8 mouse cellular contexts compared by ENCODE assay signal in genomic region chr4:147867563-147868449, GRCm38 (mm10). TPM values are rescaled to one million over a fixed set of nuclear protein-coding genes. Genes with fewer than 3 reads are reported as not detected.
A peak's percentile ranks its signal among the peaks of the same experiment; 100 is the strongest.
DNase-seq lines count a peak whose midpoint lies in the region; ATAC-seq and TF ChIP-seq lines count a peak whose summit lies in the region.

No protein-coding gene starts in this region.

- DNase-seq in lung, adult 2 months = no peak
- no peak for DNase-seq in lung, postnatal 14 days
- DNase-seq in embryonic facial prominence, embryonic 11.5 days (ENCODE audit: low spot score) = peak; percentile 16
- no peak for DNase-seq in neural tube, embryonic 11.5 days (ENCODE audit: low spot score)
- no peak for DNase-seq in thymus, postnatal 14 days
- DNase-seq in layer of hippocampus, postnatal 36 days = no peak
- DNase-seq in adrenal gland, adult 2 months = no peak

- peak overlapping the region; percentile 91 for H3K4me3 ChIP-seq in lung, adult 2 months (replicated peaks; ENCODE audit: extremely low read depth, low read depth, low read length)
- peak overlapping the region; percentile 67 for H3K4me3 ChIP-seq in embryonic facial prominence, embryonic 11.5 days (ENCODE audit: low read depth, low read length)
- H3K4me3 ChIP-seq in intestine, embryonic 15.5 days (replicated peaks) = peak overlapping the region; percentile 89
- H3K4me3 ChIP-seq in neural tube, embryonic 11.5 days (ENCODE audit: low read depth, low read length) = peak overlapping the region; percentile 92

- no peak overlapping the region; the same call in 1 of the 2 replicates for H3K27ac ChIP-seq in embryonic facial prominence, embryonic 11.5 days (replicated peaks; ENCODE audit: low read depth, low read length)
- H3K27ac ChIP-seq in intestine, embryonic 15.5 days = peak overlapping the region; percentile 82
- peak overlapping the region; percentile 62; the same call in 1 of the 2 replicates for H3K27ac ChIP-seq in neural tube, embryonic 11.5 days (ENCODE audit: low read depth, low read length)

- peak overlapping the region; percentile 46 for H3K4me2 ChIP-seq in embryonic facial prominence, embryonic 11.5 days (ENCODE audit: low read depth, low read length)
- peak overlapping the region; percentile 75 for H3K4me2 ChIP-seq in intestine, embryonic 15.5 days (replicated peaks)
- H3K4me2 ChIP-seq in neural tube, embryonic 11.5 days (ENCODE audit: low read depth) = peak overlapping the region; percentile 56

- TF ChIP-seq CTCF in lung, adult 2 months (IDR thresholded peaks at IDR 0.05; ENCODE audit: insufficient read depth, low read length) = no peak

- no peaks in the 10 kb centered on the region for H3K27me3 ChIP-seq in embryonic facial prominence, embryonic 11.5 days (ENCODE audit: control insufficient read depth, insufficient read depth, low read length)
- no peaks in the 10 kb centered on the region for H3K27me3 ChIP-seq in intestine, embryonic 15.5 days (replicated peaks)
- H3K27me3 ChIP-seq in neural tube, embryonic 11.5 days (ENCODE audit: control insufficient read depth, insufficient read depth, low read length) = no peaks in the 10 kb centered on the region

- peaks cover 8% of the 10 kb centered on the region; the same call in 1 of the 2 replicates for H3K4me1 ChIP-seq in lung, adult 2 months (ENCODE audit: control insufficient read depth, insufficient read depth, low read length)
- no peaks in the 10 kb centered on the region for H3K4me1 ChIP-seq in embryonic facial prominence, embryonic 11.5 days (ENCODE audit: control insufficient read depth, insufficient read depth, low read length)
- peaks cover 14% of the 10 kb centered on the region for H3K4me1 ChIP-seq in intestine, embryonic 15.5 days (replicated peaks)
- peaks cover 14% of the 10 kb centered on the region for H3K4me1 ChIP-seq in neural tube, embryonic 11.5 days (ENCODE audit: control insufficient read depth, insufficient read depth, low read length)

- ATAC-seq in embryonic facial prominence, embryonic 11.5 days (replicated peaks; ENCODE audit: insufficient number of reproducible peaks, low FRiP score, low TSS enrichment, low read depth) = no peak; the same call in 1 of the 2 replicates
- no peak for ATAC-seq in intestine, embryonic 15.5 days
- ATAC-seq in neural tube, embryonic 11.5 days (ENCODE audit: insufficient read depth, low FRiP score, low TSS enrichment) = no peak

- peak overlapping the region; percentile 70 for H3K9ac ChIP-seq in embryonic facial prominence, embryonic 11.5 days (replicated peaks; ENCODE audit: low read length)
- H3K9ac ChIP-seq in intestine, embryonic 15.5 days = peak overlapping the region; percentile 84
- H3K9ac ChIP-seq in neural tube, embryonic 11.5 days (ENCODE audit: low read length) = peak overlapping the region; percentile 70

- H3K36me3 ChIP-seq in embryonic facial prominence, embryonic 11.5 days (replicated peaks; ENCODE audit: control insufficient read depth, insufficient read depth, low read depth, low read length) = peaks cover 2% of the 10 kb centered on the region
- peaks cover 25% of the 10 kb centered on the region for H3K36me3 ChIP-seq in intestine, embryonic 15.5 days
- H3K36me3 ChIP-seq in neural tube, embryonic 11.5 days (ENCODE audit: control insufficient read depth, insufficient read depth, low read length) = peaks cover 3% of the 10 kb centered on the region

- TF ChIP-seq POLR2A in lung, adult 2 months (IDR thresholded peaks at IDR 0.05; ENCODE audit: borderline replicate concordance, extremely low read depth, low read depth, low read length) = no peak

- WGBS in lung, adult 2 months = 3% methylated on average over 22 of the region's 22 CpGs
- 7% methylated on average over 22 of the region's 22 CpGs for whole genome bisulfite sequencing in embryonic facial prominence, embryonic 11.5 days
- WGBS in intestine, embryonic 15.5 days = 2% methylated on average over 22 of the region's 22 CpGs
- 7% methylated on average over 22 of the region's 22 CpGs for WGBS in neural tube, embryonic 11.5 days

- H3K9me3 ChIP-seq in embryonic facial prominence, embryonic 11.5 days (replicated peaks; ENCODE audit: control insufficient read depth, low read length) = no peaks in the 10 kb centered on the region
- H3K9me3 ChIP-seq in intestine, embryonic 15.5 days = no peaks in the 10 kb centered on the region
- H3K9me3 ChIP-seq in neural tube, embryonic 11.5 days (ENCODE audit: control insufficient read depth, low read length) = no peaks in the 10 kb centered on the region

RNA-seq across cellular contexts. Expression of gene Miip, which starts 0.8 kb away (rescaled TPM):
- 45.1 and 70.3 TPM in 2 replicates for polyA plus RNA-seq in lung, adult 2 months (2012; rRNA removed)
- polyA plus RNA-seq in embryonic facial prominence, embryonic 11.5 days (2014; fragmentation: Nextera tagmentation; extraction: Ambion mirVana) = 27.6 and 30.0 TPM in 2 replicates
- polyA plus RNA-seq in intestine, embryonic 15.5 days (2015; fragmentation: Nextera tagmentation; extraction: Ambion mirVana) = 33.1 and 35.6 TPM in 2 replicates
- polyA plus RNA-seq in neural tube, embryonic 11.5 days (2014; fragmentation: Nextera tagmentation; extraction: Ambion mirVana) = 35.1 and 37.2 TPM in 2 replicates
- 10 to 100 TPM; 17.5 to 20.0 TPM for total RNA-seq in layer of hippocampus, postnatal 36 days (2021)
- 10 to 100 TPM; 13.9 to 16.5 TPM for total RNA-seq in adrenal gland, adult 2 months (2021)
- 104 and 123 TPM in 2 replicates for polyA plus RNA-seq in adrenal gland, adult 2 months (2012; rRNA removed)

RNA-seq across cellular contexts. Expression of gene Fv1, which starts 1.0 kb away (rescaled TPM):
- polyA plus RNA-seq in lung, adult 2 months (2012; rRNA removed) = 0.84 and 1.9 TPM in 2 replicates
- polyA plus RNA-seq in embryonic facial prominence, embryonic 11.5 days (2014; fragmentation: Nextera tagmentation; extraction: Ambion mirVana) = 14.7 and 15.6 TPM in 2 replicates
- polyA plus RNA-seq in intestine, embryonic 15.5 days (2015; fragmentation: Nextera tagmentation; extraction: Ambion mirVana) = 9.6 and 9.8 TPM in 2 replicates
- 12.7 and 15.4 TPM in 2 replicates for polyA plus RNA-seq in neural tube, embryonic 11.5 days (2014; fragmentation: Nextera tagmentation; extraction: Ambion mirVana)
- total RNA-seq in layer of hippocampus, postnatal 36 days (2021) = 10 to 100 TPM; 10.5 to 11.0 TPM
- 10 to 100 TPM in 1 of 2 experiments, 1 to 10 TPM in 1; 7.8 to 11.7 TPM for total RNA-seq in adrenal gland, adult 2 months (2021)
- 0.50 and 0.75 TPM in 2 replicates for polyA plus RNA-seq in adrenal gland, adult 2 months (2012; rRNA removed)

RNA-seq across cellular contexts. Expression of gene Zfp933, which starts 19.6 kb away (rescaled TPM):
- 0.67 and 1.1 TPM in 2 replicates for polyA plus RNA-seq in lung, adult 2 months (2012; rRNA removed)
- 5.0 and 6.1 TPM in 2 replicates for polyA plus RNA-seq in embryonic facial prominence, embryonic 11.5 days (2014; fragmentation: Nextera tagmentation; extraction: Ambion mirVana)
- 4.6 and 4.7 TPM in 2 replicates for polyA plus RNA-seq in intestine, embryonic 15.5 days (2015; fragmentation: Nextera tagmentation; extraction: Ambion mirVana)
- 5.0 and 5.8 TPM in 2 replicates for polyA plus RNA-seq in neural tube, embryonic 11.5 days (2014; fragmentation: Nextera tagmentation; extraction: Ambion mirVana)
- 10 to 100 TPM; 21.8 to 22.0 TPM for total RNA-seq in layer of hippocampus, postnatal 36 days (2021)
- total RNA-seq in adrenal gland, adult 2 months (2021) = 10 to 100 TPM; 22.7 to 25.7 TPM
- 0.75 and 1.2 TPM in 2 replicates for polyA plus RNA-seq in adrenal gland, adult 2 months (2012; rRNA removed)

RNA-seq across cellular contexts. Expression of gene Mfn2, which starts 36.7 kb away (rescaled TPM):
- 36.5 and 52.2 TPM in 2 replicates for polyA plus RNA-seq in lung, adult 2 months (2012; rRNA removed)
- 23.1 and 28.0 TPM in 2 replicates for polyA plus RNA-seq in embryonic facial prominence, embryonic 11.5 days (2014; fragmentation: Nextera tagmentation; extraction: Ambion mirVana)
- 42.4 and 42.5 TPM in 2 replicates for polyA plus RNA-seq in intestine, embryonic 15.5 days (2015; fragmentation: Nextera tagmentation; extraction: Ambion mirVana)
- polyA plus RNA-seq in neural tube, embryonic 11.5 days (2014; fragmentation: Nextera tagmentation; extraction: Ambion mirVana) = 47.5 and 50.0 TPM in 2 replicates
- total RNA-seq in layer of hippocampus, postnatal 36 days (2021) = 100 to 1,000 TPM; 174 to 194 TPM
- total RNA-seq in adrenal gland, adult 2 months (2021) = 100 to 1,000 TPM; 164 to 221 TPM
- polyA plus RNA-seq in adrenal gland, adult 2 months (2012; rRNA removed) = 77.6 and 98.7 TPM in 2 replicates

RNA-seq across cellular contexts. Expression of gene Zfp984, which starts 58.2 kb away (rescaled TPM):
- 0.37 and 1.5 TPM in 2 replicates for polyA plus RNA-seq in lung, adult 2 months (2012; rRNA removed)
- 10.6 and 11.0 TPM in 2 replicates for polyA plus RNA-seq in embryonic facial prominence, embryonic 11.5 days (2014; fragmentation: Nextera tagmentation; extraction: Ambion mirVana)
- 10.8 and 11.9 TPM in 2 replicates for polyA plus RNA-seq in intestine, embryonic 15.5 days (2015; fragmentation: Nextera tagmentation; extraction: Ambion mirVana)
- polyA plus RNA-seq in neural tube, embryonic 11.5 days (2014; fragmentation: Nextera tagmentation; extraction: Ambion mirVana) = 7.2 and 7.5 TPM in 2 replicates
- total RNA-seq in layer of hippocampus, postnatal 36 days (2021) = 1 to 10 TPM; 1.9 to 2.7 TPM
- 1 to 10 TPM; 4.2 to 5.9 TPM for total RNA-seq in adrenal gland, adult 2 months (2021)
- 0.04 TPM in 1 of 2 replicates, not detected in the other for polyA plus RNA-seq in adrenal gland, adult 2 months (2012; rRNA removed)
